Mouse (Mus musculus): ENCODE data around the gene Macrod2. TPM values are rescaled to one million over a fixed set of nuclear protein-coding genes. Genes with fewer than 3 reads are reported as not detected.

Gene Macrod2
- polyA plus RNA-seq, 1 experiment: 57.8 TPM

DNA sequence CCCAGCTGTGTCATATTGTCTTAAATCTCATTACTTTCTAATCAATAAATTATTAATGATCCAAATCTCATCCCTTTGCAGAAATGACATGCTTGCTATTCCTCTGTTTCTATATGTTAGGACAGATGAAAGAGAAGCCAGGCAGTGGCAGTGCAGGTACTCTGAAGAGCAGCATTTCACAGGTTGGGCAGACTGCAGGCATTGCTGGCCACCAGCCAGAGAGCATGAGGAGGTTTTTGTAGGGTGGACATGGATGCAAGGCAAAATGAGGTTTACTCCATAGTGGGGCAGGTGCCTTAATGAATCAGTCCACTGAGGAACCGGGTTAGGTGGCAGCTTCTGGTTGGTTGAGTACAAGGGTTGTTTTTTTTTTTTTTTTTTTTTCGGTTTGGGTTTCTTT is 1778.9 kb downstream of the Macrod2 start:
- TF ChIP-seq FLI1 (IDR thresholded peaks at IDR 0.05; ENCODE audit: low read length): no peak
- no peak for TF ChIP-seq GATA1 (IDR thresholded peaks at IDR 0.05; ENCODE audit: borderline replicate concordance, low read length)
- Histone ChIP-seq H3K4me3 (replicated peaks) (no peak overlapping the region), H3K9me3 (peaks cover 13% of the 10 kb centered on the region; the same call in 1 of the 2 replicates)

DNA sequence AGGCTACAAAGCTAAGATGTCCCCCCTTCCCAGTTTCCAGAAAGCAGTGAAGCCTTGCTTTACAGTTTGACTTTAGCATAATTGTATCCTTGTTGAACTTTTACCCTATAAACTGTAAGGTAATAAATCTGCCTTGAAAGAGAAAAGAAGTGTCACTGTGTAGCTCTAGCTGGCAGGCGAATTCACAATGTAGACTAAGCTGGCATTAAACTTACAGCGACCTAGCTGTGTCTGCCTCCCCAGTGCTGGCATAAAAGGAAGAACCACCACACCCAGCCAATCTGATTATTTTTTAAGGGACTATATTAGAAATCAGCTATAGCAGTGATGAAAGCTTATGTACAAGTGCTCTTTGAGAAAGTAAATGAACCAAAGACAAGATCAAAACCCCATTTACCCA is 1791.8 kb downstream of the Macrod2 start:
- H3K27me3 ChIP-seq (replicated peaks): no peaks in the 10 kb centered on the region
- no peaks in the 10 kb centered on the region for H3K36me3 ChIP-seq (replicated peaks; ENCODE audit: low read length)
- peaks cover 15% of the 10 kb centered on the region; the same call in 1 of the 2 replicates for H3K9me3 ChIP-seq
- no peak overlapping the region for H3K4me3 ChIP-seq (replicated peaks)
- no peaks in the 10 kb centered on the region for H3K4me1 ChIP-seq
- TF ChIP-seq FLI1 (IDR thresholded peaks at IDR 0.05; ENCODE audit: low read length) (no peak), GATA1 (IDR thresholded peaks at IDR 0.05; ENCODE audit: borderline replicate concordance, low read length) (no peak)

More for the DNA sequence above, 1778.9 kb downstream of the Macrod2 start:
- Histone ChIP-seq H3K4me1 (no peaks in the 10 kb centered on the region), H3K36me3 (replicated peaks; ENCODE audit: low read length) (no peaks in the 10 kb centered on the region), H3K27me3 (replicated peaks) (no peaks in the 10 kb centered on the region)

GRCm38 (mm10) chr2:142187428-142187827 is 1792.3 kb downstream of the Macrod2 start:
- Histone ChIP-seq H3K4me1 (no peaks in the 10 kb centered on the region), H3K4me3 (replicated peaks) (no peak overlapping the region), H3K27me3 (replicated peaks) (no peaks in the 10 kb centered on the region), H3K9me3 (peaks cover 15% of the 10 kb centered on the region; the same call in 1 of the 2 replicates), H3K36me3 (replicated peaks; ENCODE audit: low read length) (no peaks in the 10 kb centered on the region)
- no peak for TF ChIP-seq FLI1 (IDR thresholded peaks at IDR 0.05; ENCODE audit: low read length)
- TF ChIP-seq GATA1 (IDR thresholded peaks at IDR 0.05; ENCODE audit: borderline replicate concordance, low read length): no peak

GRCm38 (mm10) chr2:142217371-142217770 is 1822.3 kb downstream of the Macrod2 start:
- no peak for TF ChIP-seq GATA1 (IDR thresholded peaks at IDR 0.05; ENCODE audit: borderline replicate concordance, low read length)
- TF ChIP-seq FLI1 (IDR thresholded peaks at IDR 0.05; ENCODE audit: low read length): no peak
- Histone ChIP-seq H3K4me3 (replicated peaks) (no peak overlapping the region), H3K9me3 (peaks cover 19% of the 10 kb centered on the region; the same call in 1 of the 2 replicates), H3K36me3 (replicated peaks; ENCODE audit: low read length) (no peaks in the 10 kb centered on the region), H3K27me3 (replicated peaks) (no peaks in the 10 kb centered on the region), H3K4me1 (no peaks in the 10 kb centered on the region)

DNA sequence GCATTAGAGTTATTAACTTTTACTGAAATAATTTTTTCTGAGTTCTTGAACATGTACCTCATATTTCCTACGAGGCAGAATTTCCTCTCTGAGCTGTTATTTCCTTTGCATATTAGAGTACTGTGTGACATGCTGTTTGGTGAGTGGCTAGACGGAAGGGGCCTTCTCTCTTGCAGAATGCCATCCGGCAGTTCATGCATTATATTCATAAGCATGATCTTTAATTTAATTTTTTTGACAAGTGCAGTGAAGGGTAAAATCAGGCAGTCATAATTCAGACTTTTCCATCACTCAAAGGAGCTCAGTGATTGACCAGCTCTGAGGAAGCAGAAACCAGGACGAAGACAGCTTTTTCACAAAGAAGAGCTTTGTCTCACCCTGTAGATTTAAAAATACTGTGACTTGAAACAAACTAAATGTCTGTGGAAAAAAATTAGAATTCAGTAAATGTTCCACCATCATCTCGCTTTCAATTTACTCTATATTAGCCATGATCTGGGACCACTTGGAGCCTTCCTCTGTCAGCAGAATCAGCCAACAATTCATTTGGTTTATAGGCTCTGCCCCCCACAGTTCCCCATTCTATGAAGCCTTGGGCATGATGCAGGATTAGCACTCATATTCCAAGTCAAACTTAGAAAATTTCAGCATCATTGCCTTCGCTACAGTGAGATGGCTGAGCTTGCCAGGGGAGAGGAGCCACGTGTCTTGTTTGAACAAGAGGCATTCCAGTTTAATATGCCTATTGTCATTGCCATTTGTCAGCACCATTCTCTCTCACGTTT is 1827.2 kb downstream of the Macrod2 start:
- peaks cover 14% of the 10 kb centered on the region; the same call in 1 of the 2 replicates for H3K9me3 ChIP-seq
- TF ChIP-seq FLI1 (IDR thresholded peaks at IDR 0.05; ENCODE audit: low read length) (no peak), GATA1 (IDR thresholded peaks at IDR 0.05; ENCODE audit: borderline replicate concordance, low read length) (no peak)

DNA sequence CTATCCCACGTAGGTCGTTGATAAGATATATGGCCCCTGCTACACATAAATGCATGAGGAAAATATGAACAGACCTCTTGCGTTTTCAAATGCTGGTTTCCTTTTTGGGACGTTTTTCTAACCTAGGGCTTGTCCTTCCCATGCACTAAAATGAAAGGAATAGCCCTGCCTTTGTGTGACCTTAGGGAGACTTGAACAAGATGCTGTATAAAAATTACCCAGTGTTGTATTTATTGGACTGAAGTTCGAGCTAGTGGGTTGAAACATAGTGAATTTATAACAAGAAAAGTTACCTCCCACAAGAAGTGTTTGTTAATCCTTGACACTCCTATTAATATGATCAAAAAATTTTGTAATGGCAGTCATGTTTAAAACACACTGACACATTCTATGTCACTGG is 1827.8 kb downstream of the Macrod2 start:
- Histone ChIP-seq H3K4me1 (no peaks in the 10 kb centered on the region), H3K27me3 (replicated peaks) (no peaks in the 10 kb centered on the region), H3K9me3 (peaks cover 14% of the 10 kb centered on the region; the same call in 1 of the 2 replicates), H3K36me3 (replicated peaks; ENCODE audit: low read length) (no peaks in the 10 kb centered on the region), H3K4me3 (replicated peaks) (no peak overlapping the region)
- TF ChIP-seq GATA1 (IDR thresholded peaks at IDR 0.05; ENCODE audit: borderline replicate concordance, low read length): no peak
- TF ChIP-seq FLI1 (IDR thresholded peaks at IDR 0.05; ENCODE audit: low read length): no peak

More for the DNA sequence above, 1827.2 kb downstream of the Macrod2 start:
- no peaks in the 10 kb centered on the region for H3K27me3 ChIP-seq (replicated peaks)
- no peaks in the 10 kb centered on the region for H3K36me3 ChIP-seq (replicated peaks; ENCODE audit: low read length)
- no peaks in the 10 kb centered on the region for H3K4me1 ChIP-seq
- no peak overlapping the region for H3K4me3 ChIP-seq (replicated peaks)

GRCm38 (mm10) chr2:142230985-142231549 is 1836.0 kb downstream of the Macrod2 start:
- TF ChIP-seq FLI1 (IDR thresholded peaks at IDR 0.05; ENCODE audit: low read length) (no peak), GATA1 (IDR thresholded peaks at IDR 0.05; ENCODE audit: borderline replicate concordance, low read length) (no peak)
- no peaks in the 10 kb centered on the region for H3K4me1 ChIP-seq
- H3K9me3 ChIP-seq: peaks cover 5% of the 10 kb centered on the region; the same call in 1 of the 2 replicates
- no peak overlapping the region for H3K4me3 ChIP-seq (replicated peaks)
- H3K36me3 ChIP-seq (replicated peaks; ENCODE audit: low read length): no peaks in the 10 kb centered on the region
- H3K27me3 ChIP-seq (replicated peaks): no peaks in the 10 kb centered on the region

GRCm38 (mm10) chr2:142232828-142233227 is 1837.7 kb downstream of the Macrod2 start:
- Histone ChIP-seq H3K27me3 (replicated peaks) (no peaks in the 10 kb centered on the region), H3K36me3 (replicated peaks; ENCODE audit: low read length) (no peaks in the 10 kb centered on the region), H3K4me3 (replicated peaks) (no peak overlapping the region), H3K9me3 (peaks cover 5% of the 10 kb centered on the region; the same call in 1 of the 2 replicates), H3K4me1 (no peaks in the 10 kb centered on the region)
- TF ChIP-seq GATA1 (IDR thresholded peaks at IDR 0.05; ENCODE audit: borderline replicate concordance, low read length) (no peak), FLI1 (IDR thresholded peaks at IDR 0.05; ENCODE audit: low read length) (no peak)

GRCm38 (mm10) chr2:142243483-142243882 is 1848.4 kb downstream of the Macrod2 start:
- Histone ChIP-seq H3K4me3 (replicated peaks) (no peak overlapping the region), H3K9me3 (peaks cover 9% of the 10 kb centered on the region; the same call in 1 of the 2 replicates), H3K4me1 (no peaks in the 10 kb centered on the region), H3K27me3 (replicated peaks) (no peaks in the 10 kb centered on the region), H3K36me3 (replicated peaks; ENCODE audit: low read length) (no peaks in the 10 kb centered on the region)
- no peak for TF ChIP-seq FLI1 (IDR thresholded peaks at IDR 0.05; ENCODE audit: low read length)
- no peak for TF ChIP-seq GATA1 (IDR thresholded peaks at IDR 0.05; ENCODE audit: borderline replicate concordance, low read length)

DNA sequence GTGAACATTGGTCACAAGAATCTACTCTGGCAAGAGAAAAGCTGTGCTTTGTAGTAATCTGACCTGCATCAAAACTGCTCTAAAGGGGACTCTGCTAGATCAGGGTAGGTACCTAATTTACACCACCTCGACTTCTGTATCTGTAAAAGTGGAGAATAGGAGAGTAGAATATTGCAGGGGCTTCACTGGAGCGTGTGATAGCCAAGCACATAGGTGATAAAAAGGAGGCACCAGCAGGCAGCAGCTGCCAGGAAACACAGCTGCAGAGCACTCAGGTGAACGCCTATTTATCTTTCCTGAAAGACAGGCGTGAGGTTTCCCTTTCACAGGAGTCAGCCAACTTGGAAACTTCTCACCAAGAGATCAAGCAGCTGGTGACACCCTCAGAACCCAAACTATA is 1855.3 kb downstream of the Macrod2 start:
- Histone ChIP-seq H3K36me3 (replicated peaks; ENCODE audit: low read length) (no peaks in the 10 kb centered on the region), H3K4me3 (replicated peaks) (no peak overlapping the region), H3K27me3 (replicated peaks) (no peaks in the 10 kb centered on the region), H3K4me1 (no peaks in the 10 kb centered on the region), H3K9me3 (0 out of 2 replicates have a peak, but pooled peaks cover 2% of the 10 kb centered on the region)
- TF ChIP-seq GATA1 (IDR thresholded peaks at IDR 0.05; ENCODE audit: borderline replicate concordance, low read length): no peak
- TF ChIP-seq FLI1 (IDR thresholded peaks at IDR 0.05; ENCODE audit: low read length): no peak

Data from megakaryocyte, embryonic 14.5 days (primary cell).